Mouse (Mus musculus): ENCODE measurements at regions not wholly inside any gene's neighbourhood (a gene's known extent, or its start where the extent isn't known, plus 50 kb on each side); places are given as distances from the start of the nearest gene placed in this dataset.

- no peaks in the 10 kb centered on the region for H3K9me3 ChIP-seq (replicated peaks)
- H3K27ac ChIP-seq, result no peak overlapping the region
- ATAC-seq, result peak; percentile 69
- H3K4me3 ChIP-seq, result no peak overlapping the region
- no peaks in the 10 kb centered on the region for H3K27me3 ChIP-seq
- H3K4me2 ChIP-seq, result no peak overlapping the region
- H3K9ac ChIP-seq, result no peak overlapping the region
- H3K4me1 ChIP-seq, result 0 out of 2 replicates have a peak, but pooled peaks cover 4% of the 10 kb centered on the region
- WGBS, result 42% methylated on average over 9 of the region's 9 CpGs
- no peaks in the 10 kb centered on the region for H3K36me3 ChIP-seq (ENCODE audit: poor library complexity, severe bottlenecking)
These were observed 123.8 kb upstream of the Cyyr1 start for GRCm38 (mm10) chr16:85677027-85677426.

GRCm38 (mm10) chr16:85668767-85669166 is 115.6 kb upstream of the Cyyr1 start:
- no peak overlapping the region for H3K27ac ChIP-seq
- WGBS, result 89% methylated on average over 5 of the region's 5 CpGs

GRCm38 (mm10) chr16:85667790-85668189 is 114.6 kb upstream of the Cyyr1 start:
- H3K27ac ChIP-seq, result no peak overlapping the region
- whole genome bisulfite sequencing, result 68% methylated on average over 1 of the region's 1 CpGs
- H3K27me3 ChIP-seq, result no peaks in the 10 kb centered on the region
- no peaks in the 10 kb centered on the region for H3K36me3 ChIP-seq (ENCODE audit: poor library complexity, severe bottlenecking)
- H3K4me2 ChIP-seq, result no peak overlapping the region
- H3K4me3 ChIP-seq, result no peak overlapping the region
- ATAC-seq, result no peak
- H3K9me3 ChIP-seq (replicated peaks), result no peaks in the 10 kb centered on the region
- H3K9ac ChIP-seq, result no peak overlapping the region
- no peaks in the 10 kb centered on the region for H3K4me1 ChIP-seq

More at GRCm38 (mm10) chr16:85668767-85669166, 115.6 kb upstream of the Cyyr1 start:
- H3K9ac ChIP-seq, result no peak overlapping the region
- no peak for ATAC-seq
- H3K4me3 ChIP-seq, result no peak overlapping the region
- H3K36me3 ChIP-seq (ENCODE audit: poor library complexity, severe bottlenecking), result no peaks in the 10 kb centered on the region
- H3K4me1 ChIP-seq, result no peaks in the 10 kb centered on the region
- H3K4me2 ChIP-seq, result no peak overlapping the region
- H3K27me3 ChIP-seq, result no peaks in the 10 kb centered on the region
- no peaks in the 10 kb centered on the region for H3K9me3 ChIP-seq (replicated peaks)

GRCm38 (mm10) chr16:85649516-85649915 is 96.3 kb upstream of the Cyyr1 start:
- Histone ChIP-seq H3K4me2 (no peak overlapping the region), H3K27me3 (no peaks in the 10 kb centered on the region), H3K36me3 (ENCODE audit: poor library complexity, severe bottlenecking) (no peaks in the 10 kb centered on the region), H3K27ac (no peak overlapping the region), H3K9ac (no peak overlapping the region), H3K9me3 (replicated peaks) (no peaks in the 10 kb centered on the region), H3K4me1 (no peaks in the 10 kb centered on the region), H3K4me3 (no peak overlapping the region)
- no peak for ATAC-seq
- WGBS, result 89% methylated on average over 1 of the region's 1 CpGs

GRCm38 (mm10) chr16:85640992-85641391 is 87.8 kb upstream of the Cyyr1 start:
- WGBS, result 85% methylated on average over 4 of the region's 4 CpGs
- no peaks in the 10 kb centered on the region for H3K36me3 ChIP-seq (ENCODE audit: poor library complexity, severe bottlenecking)
- no peak overlapping the region for H3K4me3 ChIP-seq
- H3K4me1 ChIP-seq, result no peaks in the 10 kb centered on the region
- no peaks in the 10 kb centered on the region for H3K27me3 ChIP-seq
- no peak overlapping the region for H3K27ac ChIP-seq
- no peak overlapping the region for H3K9ac ChIP-seq
- H3K9me3 ChIP-seq (replicated peaks), result no peaks in the 10 kb centered on the region
- H3K4me2 ChIP-seq, result no peak overlapping the region
- no peak for ATAC-seq

DNA sequence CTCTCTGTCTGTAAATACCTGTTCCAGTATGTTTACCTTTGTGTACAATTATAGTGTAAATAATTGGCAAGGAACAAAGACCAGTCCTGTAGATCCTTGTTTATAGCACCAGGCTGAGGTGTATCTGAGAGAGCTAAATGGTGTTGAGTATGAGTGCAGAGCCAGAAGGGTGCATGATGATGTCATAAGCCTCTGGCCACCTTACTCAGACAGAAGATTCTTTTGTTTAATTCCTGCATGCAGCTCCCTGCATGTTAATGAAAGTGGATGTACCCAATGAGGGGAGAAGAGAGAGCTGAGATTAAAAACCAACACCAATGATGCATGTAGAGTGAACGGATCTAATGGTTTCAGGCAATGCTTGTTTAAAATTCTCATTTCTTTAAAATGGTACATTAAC is 83.9 kb upstream of the Cyyr1 start:
- no peak overlapping the region for H3K27ac ChIP-seq
- WGBS, result 67% methylated on average over 1 of the region's 1 CpGs
- no peak overlapping the region for H3K4me2 ChIP-seq
- no peaks in the 10 kb centered on the region for H3K36me3 ChIP-seq (ENCODE audit: poor library complexity, severe bottlenecking)
- no peaks in the 10 kb centered on the region for H3K27me3 ChIP-seq
- H3K9ac ChIP-seq, result no peak overlapping the region
- H3K4me1 ChIP-seq, result no peaks in the 10 kb centered on the region
- ATAC-seq, result no peak
- no peaks in the 10 kb centered on the region for H3K9me3 ChIP-seq (replicated peaks)
- H3K4me3 ChIP-seq, result no peak overlapping the region

- Histone ChIP-seq H3K4me1 (no peaks in the 10 kb centered on the region), H3K36me3 (ENCODE audit: poor library complexity, severe bottlenecking) (no peaks in the 10 kb centered on the region), H3K4me2 (no peak overlapping the region), H3K9ac (no peak overlapping the region), H3K27ac (no peak overlapping the region), H3K27me3 (no peaks in the 10 kb centered on the region), H3K9me3 (replicated peaks) (no peaks in the 10 kb centered on the region), H3K4me3 (no peak overlapping the region)
- ATAC-seq, result no peak
- 88% methylated on average over 3 of the region's 3 CpGs for WGBS
These were observed 76.5 kb upstream of the Cyyr1 start for GRCm38 (mm10) chr16:85629738-85630137.

DNA sequence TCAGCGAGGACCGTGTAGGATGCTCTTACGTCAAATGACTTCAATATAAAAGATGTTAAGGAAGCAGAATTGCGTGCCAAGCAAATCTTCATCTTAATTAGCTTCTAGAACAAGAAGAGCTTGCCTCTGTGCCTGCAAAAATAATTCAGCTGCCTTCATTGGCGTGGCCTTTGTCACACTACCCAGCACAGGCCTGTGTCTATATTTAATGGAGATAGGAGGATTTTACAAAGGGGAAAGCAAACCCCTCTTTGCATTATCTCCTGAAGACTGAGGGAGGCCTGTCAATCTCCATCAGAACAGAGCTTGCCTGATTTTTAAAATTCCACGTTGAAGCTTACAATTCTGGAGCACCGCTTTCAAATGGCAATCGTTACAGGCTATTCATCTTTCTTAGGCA is 71.3 kb upstream of the Cyyr1 start:
- no peak overlapping the region for H3K9ac ChIP-seq
- H3K27ac ChIP-seq, result no peak overlapping the region
- 29% methylated on average over 8 of the region's 8 CpGs for WGBS

DNA sequence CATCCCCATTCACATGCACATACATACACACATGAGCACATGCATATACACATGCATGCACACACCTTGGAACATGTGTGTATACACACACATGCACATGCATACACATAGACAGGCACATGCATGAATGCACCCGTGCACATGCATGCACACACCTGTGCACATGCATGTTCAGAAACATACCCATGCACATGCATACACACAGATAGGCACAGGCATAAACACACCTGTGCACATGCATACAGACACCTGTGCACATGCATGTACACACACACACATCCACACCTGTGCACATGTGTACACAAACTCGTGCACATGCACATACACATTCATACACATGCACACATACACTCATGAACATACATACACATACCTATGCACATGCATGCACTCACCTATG is 50.9 kb upstream of the Cyyr1 start:
- no peak overlapping the region for H3K27ac ChIP-seq
- no peaks in the 10 kb centered on the region for H3K36me3 ChIP-seq (ENCODE audit: poor library complexity, severe bottlenecking)
- no peaks in the 10 kb centered on the region for H3K9me3 ChIP-seq (replicated peaks)
- 0 out of 2 replicates have a peak, but pooled peaks have one; percentile 38 for ATAC-seq
- no peak overlapping the region for H3K4me3 ChIP-seq
- 75% methylated on average over 2 of the region's 2 CpGs for WGBS
- no peak overlapping the region for H3K9ac ChIP-seq
- no peaks in the 10 kb centered on the region for H3K27me3 ChIP-seq
- H3K4me2 ChIP-seq, result no peak overlapping the region
- H3K4me1 ChIP-seq, result no peaks in the 10 kb centered on the region

More for the DNA sequence above, 71.3 kb upstream of the Cyyr1 start:
- ATAC-seq, result no peak
- H3K9me3 ChIP-seq (replicated peaks), result no peaks in the 10 kb centered on the region
- no peaks in the 10 kb centered on the region for H3K27me3 ChIP-seq
- no peak overlapping the region for H3K4me3 ChIP-seq
- no peak overlapping the region for H3K4me2 ChIP-seq
- H3K4me1 ChIP-seq, result peaks cover 3% of the 10 kb centered on the region; the same call in 1 of the 2 replicates
- H3K36me3 ChIP-seq (ENCODE audit: poor library complexity, severe bottlenecking), result no peaks in the 10 kb centered on the region

Data from forebrain, embryonic 13.5 days (tissue).